Mouse (Mus musculus) CD4-positive, CD25-positive, alpha-beta regulatory T cell, adult 9 weeks (primary cell): ENCODE data around the gene 4930447C04Rik. TPM values are rescaled to one million over a fixed set of nuclear protein-coding genes. Genes with fewer than 3 reads are reported as not detected.

Experiments
- polyA plus RNA-seq: library from polyadenylated mRNA; unstranded; fragments of 100-300 nt; shearing (Covaris generic); gene quantifications from one replicate; pipeline ENCODE4 v1.2.1, GENCODE M21; 2017

Gene 4930447C04Rik
- polyA plus RNA-seq = 0.33 TPM

GRCm38 (mm10) chr12:72940071-72940821, at the start of gene 4930447C04Rik:
4930447C04Rik (minus strand) TSS chr12:72940774.

DNA sequence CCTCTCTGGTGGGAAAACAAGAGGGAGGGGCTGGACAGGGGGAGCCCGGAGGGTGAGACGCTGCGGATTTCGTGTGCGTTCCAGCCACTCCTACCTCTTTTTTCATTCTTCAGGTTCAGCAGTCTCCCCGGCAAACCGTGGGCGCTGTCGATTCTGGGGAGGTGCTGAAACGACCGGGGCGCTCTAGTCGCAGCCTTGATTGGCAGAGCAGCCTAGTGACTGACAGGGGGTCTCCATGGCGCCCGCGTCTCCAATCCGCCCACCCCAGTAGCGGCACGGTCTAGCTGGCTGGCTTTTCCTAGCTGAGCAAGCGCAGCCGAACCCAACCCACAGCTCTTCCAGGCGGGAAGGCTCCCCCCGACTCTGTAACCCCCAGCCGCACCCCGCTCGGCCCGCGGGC, 958 bp downstream of the 4930447C04Rik start, which contains the start of gene Six6:
Gene Six6 (plus strand): TSS at position 277 of the 400 bp plus-strand sequence.

Other genes with a start within 250 kb of the 4930447C04Rik start
- gene Ppm1a, start 183.3 kb downstream of the 4930447C04Rik start, polyA plus RNA-seq = 12.6 TPM
- not detected for gene Six6, start 882 bp downstream of the 4930447C04Rik start, polyA plus RNA-seq
- gene Six1, start 113.1 kb upstream of the 4930447C04Rik start, polyA plus RNA-seq = not detected
- not detected for gene Six4, start 172.7 kb upstream of the 4930447C04Rik start, polyA plus RNA-seq
- 38.0 TPM for gene Mnat1, start 182.9 kb upstream of the 4930447C04Rik start, polyA plus RNA-seq